Mouse (Mus musculus): ENCODE data around the gene Prph.
"Not testable (repeated sequence)": the region's sequence is repeated elsewhere in the genome, so short reads cannot be mapped to it uniquely, and the experiment has no call there.

Gene Prph

GRCm38 (mm10) chr15:99074600-99075333 is 19.8 kb downstream of the Prph start:
- peak; percentile 96 to 98 for DNase-seq (ENCODE audit: low spot score in 2 of 2)

- DNase-seq (ENCODE audit: low spot score in 2 of 2), result not testable (repeated sequence)
These were observed 21.0 kb downstream of the Prph start for GRCm38 (mm10) chr15:99076011-99076410.

GRCm38 (mm10) chr15:99078181-99078910 is 23.4 kb downstream of the Prph start:
- no peak for DNase-seq (ENCODE audit: low spot score in 2 of 2)

- DNase-seq (ENCODE audit: low spot score in 2 of 2), result no peak
These were observed 24.8 kb downstream of the Prph start for GRCm38 (mm10) chr15:99079804-99080203.

GRCm38 (mm10) chr15:99082322-99082721 is 27.3 kb downstream of the Prph start:
- peak in 1 of 2 experiments; percentile 62 for DNase-seq (ENCODE audit: low spot score in 2 of 2)

- DNase-seq (ENCODE audit: low spot score in 2 of 2), result peak in 1 of 2 experiments; percentile 62
These were observed 27.9 kb downstream of the Prph start for GRCm38 (mm10) chr15:99082840-99083239.

GRCm38 (mm10) chr15:99083258-99083657 is 28.3 kb downstream of the Prph start:
- DNase-seq (ENCODE audit: low spot score in 2 of 2), result peak in 1 of 2 experiments; percentile 69

GRCm38 (mm10) chr15:99083867-99084557 is 29.0 kb downstream of the Prph start:
- DNase-seq (ENCODE audit: low spot score in 2 of 2), result no peak

GRCm38 (mm10) chr15:99084618-99085017 is 29.6 kb downstream of the Prph start:
- no peak for DNase-seq (ENCODE audit: low spot score in 2 of 2)

- no peak for DNase-seq (ENCODE audit: low spot score in 2 of 2)
These were observed 31.0 kb downstream of the Prph start for GRCm38 (mm10) chr15:99085997-99086396.

GRCm38 (mm10) chr15:99087253-99088075 is 32.5 kb downstream of the Prph start, which contains the start of gene C1ql4:
Gene C1ql4 (minus strand): TSS chr15:99087817.
- peak in 1 of 2 experiments; percentile 83 for DNase-seq (ENCODE audit: low spot score in 2 of 2)

- DNase-seq (ENCODE audit: low spot score in 2 of 2), result peak; percentile 75 to 93
These were observed 33.3 kb downstream of the Prph start for GRCm38 (mm10) chr15:99088292-99088691.

- peak in 1 of 2 experiments; percentile 64 for DNase-seq (ENCODE audit: low spot score in 2 of 2)
These were observed 34.1 kb downstream of the Prph start for GRCm38 (mm10) chr15:99089069-99089468.

GRCm38 (mm10) chr15:99092870-99093269 is 37.9 kb downstream of the Prph start, which contains the start of gene Dnajc22:
Gene Dnajc22 (plus strand): TSS chr15:99093170.
- DNase-seq (ENCODE audit: low spot score in 2 of 2), result no peak

- DNase-seq (ENCODE audit: low spot score in 2 of 2), result no peak
These were observed 38.6 kb downstream of the Prph start for GRCm38 (mm10) chr15:99093291-99094258.

- DNase-seq (ENCODE audit: low spot score in 2 of 2), result no peak
These were observed 39.8 kb downstream of the Prph start for GRCm38 (mm10) chr15:99094631-99095270.

GRCm38 (mm10) chr15:99095356-99095755 is 40.4 kb downstream of the Prph start:
- no peak for DNase-seq (ENCODE audit: low spot score in 2 of 2)

GRCm38 (mm10) chr15:99096061-99096793 is 41.3 kb downstream of the Prph start:
- DNase-seq (ENCODE audit: low spot score in 2 of 2), result peak in 1 of 2 experiments; percentile 60

Data from spleen, postnatal 4 days (tissue).